Mouse (Mus musculus): Measurements from ENCODE around the gene Capn15. TPM values are rescaled to one million over a fixed set of nuclear protein-coding genes. Genes with fewer than 3 reads are reported as not detected.

The Capn15 gene
- polyA plus RNA-seq, 1 experiment from 2014 or later, result 24.5 TPM

DNA sequence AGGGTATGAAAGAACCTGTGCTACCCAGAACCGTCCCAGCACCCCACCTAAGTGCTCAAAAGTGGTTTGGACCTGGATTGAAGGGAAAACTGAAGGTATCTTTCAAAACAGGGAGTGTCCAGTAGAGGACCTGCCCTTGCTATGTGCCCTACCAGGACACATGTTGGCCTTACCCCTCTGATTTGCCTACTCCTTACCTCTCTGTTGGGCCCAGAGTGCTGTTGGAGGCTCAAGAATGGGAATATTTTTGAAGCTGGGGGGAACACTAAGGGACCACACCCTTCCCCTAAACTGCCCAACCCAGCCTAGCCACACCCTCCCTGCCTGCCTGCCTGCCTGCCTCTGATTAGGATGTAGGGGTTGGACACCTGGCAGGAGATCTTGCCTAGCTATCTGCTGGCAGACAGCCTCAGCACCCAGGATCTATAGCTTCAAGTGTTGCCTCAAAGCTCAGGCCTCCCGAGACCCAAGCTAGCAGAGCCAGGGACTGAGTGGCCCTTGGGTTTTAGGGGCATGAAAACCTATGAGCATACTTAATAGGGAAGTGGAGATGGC lies 42.9 kb downstream of the Capn15 start:
- H3K27me3 ChIP-seq, result no peaks in the 10 kb centered on the region
- no peak overlapping the region for H3K4me2 ChIP-seq
- H3K9ac ChIP-seq, result no peak overlapping the region
- ATAC-seq (ENCODE audit: insufficient number of reproducible peaks, low FRiP score, low TSS enrichment, low read depth), result no peak
- H3K4me3 ChIP-seq, result peak overlapping the region; percentile 86; the same call in 1 of the 2 replicates
- no peaks in the 10 kb centered on the region for H3K9me3 ChIP-seq
- H3K36me3 ChIP-seq, result peaks cover 3% of the 10 kb centered on the region; the same call in 1 of the 2 replicates
- peaks cover 21% of the 10 kb centered on the region for H3K4me1 ChIP-seq
- no peak overlapping the region for H3K27ac ChIP-seq
- 82% methylated on average over 2 of the region's 2 CpGs for WGBS

DNA sequence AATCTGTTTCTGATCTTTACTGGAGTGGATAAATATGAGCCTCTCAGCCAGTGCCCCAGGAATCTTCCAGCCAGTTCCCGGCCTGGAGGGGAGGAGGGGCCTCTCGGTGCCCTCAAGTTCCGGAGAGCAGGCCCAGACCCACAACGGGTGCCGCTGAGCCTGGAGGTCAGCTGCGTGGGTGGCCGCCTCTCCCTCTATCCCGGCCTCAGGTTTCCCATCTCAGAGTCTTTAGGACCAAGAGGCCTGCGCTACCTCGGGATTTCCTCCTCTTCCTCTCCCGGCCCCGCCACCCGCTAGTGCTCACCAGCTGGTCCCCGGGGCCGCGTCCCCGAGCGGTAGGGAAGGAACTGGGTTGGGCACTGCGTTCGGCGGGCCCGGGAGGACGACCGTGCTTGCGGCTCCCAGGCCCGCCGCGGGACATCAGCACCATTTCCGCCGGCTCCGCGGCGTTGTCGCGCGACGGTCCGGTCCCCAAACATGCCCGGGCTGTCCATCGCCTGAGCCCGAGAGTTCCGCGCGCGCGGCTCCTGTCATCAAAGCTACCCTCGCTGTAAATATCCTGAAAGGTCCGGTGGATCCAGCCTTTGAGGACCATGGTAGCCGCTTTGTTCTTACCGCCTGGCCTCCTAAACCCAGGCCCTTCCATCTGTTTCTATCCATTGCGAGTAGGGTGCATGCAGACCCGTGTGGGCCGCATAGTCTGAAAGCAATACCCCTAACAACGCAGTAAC lies 43.9 kb downstream of the Capn15 start:
- peaks cover 12% of the 10 kb centered on the region for H3K36me3 ChIP-seq
- H3K27ac ChIP-seq, result peak overlapping the region; percentile 88
- no peaks in the 10 kb centered on the region for H3K9me3 ChIP-seq
- peaks cover 21% of the 10 kb centered on the region for H3K4me1 ChIP-seq
- ATAC-seq (ENCODE audit: insufficient number of reproducible peaks, low FRiP score, low TSS enrichment, low read depth), result no peak
- H3K4me3 ChIP-seq, result peak overlapping the region; percentile 86
- 3% methylated on average over 54 of the region's 54 CpGs for WGBS
- H3K27me3 ChIP-seq, result no peaks in the 10 kb centered on the region
- H3K9ac ChIP-seq, result peak overlapping the region; percentile 96
- H3K4me2 ChIP-seq, result peak overlapping the region; percentile 51

DNA sequence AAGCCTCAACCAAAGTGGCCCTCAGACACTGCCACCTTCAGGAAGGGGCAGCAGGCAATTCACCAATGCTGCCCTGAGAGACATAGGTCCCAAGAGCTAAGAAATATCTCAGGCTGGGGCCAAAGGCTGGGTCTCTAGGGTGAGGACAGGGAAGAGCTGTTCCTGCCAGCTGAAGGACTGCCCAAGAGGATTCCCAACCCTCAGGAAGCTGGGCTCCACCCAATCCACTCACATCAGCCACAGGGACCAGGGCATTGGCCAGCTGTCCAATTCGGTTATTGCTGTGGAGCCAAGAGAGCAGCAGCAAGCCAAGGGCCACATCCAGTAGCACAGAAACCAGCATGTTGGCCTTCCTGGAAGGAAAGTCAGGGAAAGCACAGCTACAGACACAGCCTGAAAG lies 51.1 kb downstream of the Capn15 start:
- H3K36me3 ChIP-seq, result peaks cover 78% of the 10 kb centered on the region
- no peak overlapping the region for H3K4me3 ChIP-seq
- H3K4me1 ChIP-seq, result no peaks in the 10 kb centered on the region
- H3K27me3 ChIP-seq, result no peaks in the 10 kb centered on the region
- no peak overlapping the region for H3K9ac ChIP-seq
- no peak for ATAC-seq (ENCODE audit: insufficient number of reproducible peaks, low FRiP score, low TSS enrichment, low read depth)
- no peak overlapping the region for H3K4me2 ChIP-seq
- 81% methylated on average over 1 of the region's 1 CpGs for WGBS
- no peak overlapping the region for H3K27ac ChIP-seq
- no peaks in the 10 kb centered on the region for H3K9me3 ChIP-seq

DNA sequence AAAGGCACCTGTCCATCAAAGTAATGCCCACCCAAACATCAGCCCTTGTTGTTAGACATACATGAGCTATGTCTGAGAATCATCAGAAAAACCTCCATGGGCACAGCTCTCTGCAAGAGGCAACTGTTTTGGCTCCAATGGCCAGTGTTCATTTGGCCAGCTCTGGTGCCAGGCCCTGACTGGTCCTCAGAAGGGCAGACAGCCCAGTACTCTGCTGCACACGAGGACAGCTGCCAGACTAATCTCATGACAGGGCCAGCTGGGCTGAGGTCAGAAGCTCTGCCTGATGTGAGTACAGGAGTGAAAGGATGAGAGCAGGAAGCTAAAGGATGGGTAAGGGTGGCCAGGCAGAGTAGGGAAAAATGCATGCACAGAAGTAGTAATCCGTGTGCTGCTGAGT lies 60.2 kb downstream of the Capn15 start:
- no peaks in the 10 kb centered on the region for H3K27me3 ChIP-seq
- no peak overlapping the region for H3K27ac ChIP-seq
- peaks cover 7% of the 10 kb centered on the region for H3K4me1 ChIP-seq
- no peak overlapping the region for H3K9ac ChIP-seq
- no peak overlapping the region for H3K4me3 ChIP-seq
- no peak for ATAC-seq (ENCODE audit: insufficient number of reproducible peaks, low FRiP score, low TSS enrichment, low read depth)
- H3K36me3 ChIP-seq, result peaks cover 47% of the 10 kb centered on the region
- H3K4me2 ChIP-seq, result no peak overlapping the region
- no peaks in the 10 kb centered on the region for H3K9me3 ChIP-seq
- WGBS, result 75% methylated on average over 2 of the region's 2 CpGs

DNA sequence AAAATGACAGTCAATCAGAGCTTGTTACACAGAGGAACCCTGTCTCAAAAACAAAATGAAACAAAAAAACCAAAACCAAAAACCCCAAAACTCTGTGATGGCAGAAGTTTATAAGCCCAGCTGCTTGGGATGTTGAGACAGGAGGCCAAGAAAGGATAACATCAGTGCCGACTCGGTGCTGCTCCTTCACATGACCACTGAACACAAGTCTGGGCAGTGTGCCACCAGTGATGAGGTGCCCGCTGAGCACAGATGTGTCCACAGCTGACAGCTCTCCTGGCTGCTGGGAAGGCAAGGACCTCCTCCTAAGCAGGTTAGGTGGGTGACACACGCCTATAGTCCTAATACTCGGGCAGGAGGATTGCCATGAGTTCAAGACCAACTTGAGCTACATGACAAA lies 63.5 kb downstream of the Capn15 start:
- H3K9me3 ChIP-seq, result no peaks in the 10 kb centered on the region
- no peak overlapping the region for H3K9ac ChIP-seq
- H3K4me1 ChIP-seq, result peaks cover 24% of the 10 kb centered on the region
- H3K36me3 ChIP-seq, result peaks cover 23% of the 10 kb centered on the region
- no peak overlapping the region for H3K4me3 ChIP-seq
- no peak overlapping the region for H3K27ac ChIP-seq
- ATAC-seq (ENCODE audit: insufficient number of reproducible peaks, low FRiP score, low TSS enrichment, low read depth), result no peak
- 76% methylated on average over 5 of the region's 5 CpGs for WGBS
- no peaks in the 10 kb centered on the region for H3K27me3 ChIP-seq
- H3K4me2 ChIP-seq, result no peak overlapping the region

DNA sequence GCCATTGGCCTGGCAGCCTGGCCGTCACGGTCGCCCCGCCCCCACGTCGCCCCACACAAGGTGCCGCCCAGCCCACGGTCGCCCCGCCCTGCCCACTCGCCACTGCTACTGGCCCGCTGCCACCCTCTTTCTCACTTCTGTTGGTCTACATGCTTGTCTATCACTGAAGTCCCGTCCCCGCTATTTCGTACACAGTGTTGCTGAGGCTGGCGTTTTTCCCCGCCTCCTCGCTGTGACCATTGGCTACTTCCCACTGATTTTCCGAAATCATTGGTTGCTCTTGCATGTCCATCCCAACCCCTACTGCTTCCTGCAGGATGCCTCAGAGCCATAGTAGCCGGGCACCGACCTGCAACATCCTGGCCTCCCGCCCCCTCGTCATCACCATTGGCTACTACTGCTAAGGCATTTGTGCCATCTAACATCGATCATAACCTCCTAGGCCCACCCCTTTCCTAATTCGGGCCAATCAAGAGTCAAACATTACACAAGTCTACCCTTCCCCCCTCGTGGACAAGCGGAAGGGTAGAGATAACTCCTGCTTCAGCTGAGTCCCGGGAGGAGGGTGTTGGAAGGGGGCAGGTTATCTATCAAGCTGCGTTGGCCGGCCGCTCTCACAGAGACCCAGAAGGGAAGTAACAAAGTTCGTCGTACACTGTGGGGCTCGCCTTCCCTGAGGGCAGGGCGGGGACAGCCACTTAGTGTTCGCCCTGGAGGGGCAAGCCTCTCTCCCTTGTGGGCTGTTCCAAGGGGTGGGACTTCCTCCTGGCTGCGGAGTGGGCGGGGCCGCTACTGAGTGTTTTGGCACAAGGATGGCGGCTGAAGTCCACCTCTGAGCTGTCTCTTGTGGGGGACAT lies 65.6 kb downstream of the Capn15 start:
- Histone ChIP-seq H3K27ac (peak overlapping the region; percentile 96), H3K4me2 (peak overlapping the region; percentile 88), H3K9me3 (no peaks in the 10 kb centered on the region), H3K4me3 (peak overlapping the region; percentile 98), H3K4me1 (peaks cover 25% of the 10 kb centered on the region), H3K27me3 (no peaks in the 10 kb centered on the region), H3K36me3 (peaks cover 9% of the 10 kb centered on the region), H3K9ac (peak overlapping the region; percentile 70)
- WGBS, result under 1% methylated on average over 39 of the region's 40 CpGs
- ATAC-seq (ENCODE audit: insufficient number of reproducible peaks, low FRiP score, low TSS enrichment, low read depth), result peak; percentile 97

DNA sequence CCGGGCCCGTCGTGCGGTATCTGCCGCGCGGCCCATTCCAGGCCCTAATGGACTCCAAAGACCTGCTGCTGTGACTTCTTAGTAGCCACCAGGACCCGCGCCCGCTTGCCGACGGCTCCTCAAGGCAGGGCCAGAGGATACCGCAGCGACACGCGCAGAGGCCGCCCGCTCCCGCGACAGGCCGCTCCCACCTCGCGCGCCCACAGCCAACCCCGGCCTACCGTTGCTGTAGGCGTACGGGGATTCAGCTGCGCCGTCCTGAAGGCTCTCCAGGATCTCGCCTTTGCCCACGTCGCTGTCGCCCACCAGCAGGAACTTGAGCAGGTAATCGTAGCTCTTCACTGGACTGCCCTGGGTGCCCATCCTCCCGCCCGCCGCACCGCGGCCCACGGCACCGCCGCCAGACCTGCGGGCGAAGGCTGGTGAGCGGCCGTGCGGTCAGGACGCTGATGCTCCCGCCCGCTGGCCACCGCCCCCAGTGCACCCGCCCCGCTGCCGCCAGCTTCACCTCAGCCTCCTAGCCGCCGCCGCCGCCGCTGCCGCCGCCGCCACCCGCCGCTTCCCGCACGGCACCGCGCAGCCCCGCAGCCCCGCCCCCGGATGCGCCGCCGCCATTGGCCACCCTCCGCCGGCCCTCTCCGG lies 66.3 kb downstream of the Capn15 start, which contains the start of gene Rab40c:
Gene Rab40c, minus strand, starts transcription at position 584 of the 642 bp plus-strand sequence.
- H3K27ac ChIP-seq, result peak within 1 kb of the TSS; percentile 96
- H3K9me3 ChIP-seq, result no peaks in the 10 kb centered on the region
- H3K27me3 ChIP-seq, result no peaks in the 10 kb centered on the region
- H3K4me1 ChIP-seq, result peaks cover 29% of the 10 kb centered on the region
- H3K4me3 ChIP-seq, result peak within 1 kb of the TSS; percentile 98
- H3K4me2 ChIP-seq, result peak within 1 kb of the TSS; percentile 88
- WGBS, result 0% methylated on average over 59 of the region's 78 CpGs
- peaks cover 14% of the 10 kb centered on the region for H3K36me3 ChIP-seq
- ATAC-seq (ENCODE audit: insufficient number of reproducible peaks, low FRiP score, low TSS enrichment, low read depth), result no peak
- peak within 1 kb of the TSS; percentile 85 for H3K9ac ChIP-seq

DNA sequence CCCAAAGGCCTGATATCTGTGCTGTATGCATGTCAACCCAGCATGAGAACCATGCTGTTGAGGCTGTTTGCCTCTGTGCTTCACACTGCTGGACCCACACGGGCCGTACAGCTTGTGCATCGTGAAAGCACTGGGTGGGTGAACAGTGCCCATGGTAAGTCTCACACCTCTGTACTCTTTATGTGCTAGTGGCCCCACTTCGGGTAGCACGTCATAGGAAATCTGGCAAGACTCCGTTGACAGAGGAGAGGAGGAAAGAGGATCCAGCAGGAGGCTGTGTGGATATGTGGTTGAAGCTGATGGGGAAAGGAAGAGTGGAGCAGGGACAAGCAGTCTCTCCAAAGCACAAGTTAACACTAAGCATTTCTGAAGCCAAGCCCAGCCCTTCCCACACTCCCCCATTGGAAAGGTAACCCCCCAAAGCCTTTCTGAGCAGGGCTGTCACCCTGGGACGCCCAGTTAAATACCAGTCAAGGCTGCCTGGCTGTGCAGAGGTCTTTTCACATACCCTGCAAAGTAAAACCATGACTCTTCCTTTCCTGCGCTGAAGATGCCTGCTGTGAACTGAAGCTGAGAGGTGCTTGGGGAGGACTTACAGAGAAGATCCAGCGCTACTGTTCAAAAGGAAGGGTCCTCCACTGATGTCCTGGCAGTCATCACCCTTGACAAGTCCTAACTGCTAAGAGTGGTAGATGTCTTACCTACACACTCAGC lies 67.4 kb downstream of the Capn15 start:
- Histone ChIP-seq H3K27me3 (no peaks in the 10 kb centered on the region), H3K9ac (peak overlapping the region; percentile 85), H3K9me3 (no peaks in the 10 kb centered on the region), H3K4me2 (peak overlapping the region; percentile 88), H3K36me3 (peaks cover 14% of the 10 kb centered on the region), H3K4me1 (peaks cover 29% of the 10 kb centered on the region), H3K4me3 (peak overlapping the region; percentile 98), H3K27ac (peak overlapping the region; percentile 81; the same call in 1 of the 2 replicates)
- WGBS, result 81% methylated on average over 9 of the region's 9 CpGs
- no peak for ATAC-seq (ENCODE audit: insufficient number of reproducible peaks, low FRiP score, low TSS enrichment, low read depth)

DNA sequence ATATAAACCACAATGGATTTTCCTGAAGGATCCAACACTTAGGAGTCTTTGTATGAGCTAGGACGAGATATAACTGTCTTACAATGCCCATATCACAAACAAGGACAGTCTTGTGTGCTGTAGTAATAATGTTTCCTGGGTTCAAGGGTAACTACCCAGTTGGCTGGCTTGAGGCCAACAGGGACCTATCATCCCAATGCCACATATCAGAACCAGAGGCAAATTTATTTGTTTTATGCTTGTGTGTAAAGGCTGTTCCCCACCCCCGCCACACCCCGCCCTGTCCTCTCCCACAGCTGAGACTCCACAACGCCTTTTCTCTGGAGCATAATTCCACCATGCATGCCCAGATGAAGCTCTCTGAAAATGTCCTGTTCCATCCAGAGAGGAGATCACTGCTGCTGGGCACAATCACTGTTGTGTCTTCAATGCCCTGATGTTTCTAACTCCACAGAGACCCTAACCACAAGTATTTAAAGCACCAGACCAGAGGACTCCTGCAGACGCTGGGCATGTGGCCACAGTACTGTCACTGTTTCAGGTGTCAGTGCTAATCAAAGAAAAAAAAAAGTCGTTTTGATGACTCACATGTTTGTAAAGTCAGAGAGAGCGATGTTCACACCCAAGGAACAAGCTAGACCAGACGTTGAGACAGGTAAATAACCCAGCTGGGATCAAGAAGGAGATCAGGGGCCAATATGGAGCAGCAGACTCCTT lies 68.5 kb downstream of the Capn15 start:
- peak overlapping the region; percentile 5; the same call in 1 of the 2 replicates for H3K27ac ChIP-seq
- no peak overlapping the region for H3K9ac ChIP-seq
- no peaks in the 10 kb centered on the region for H3K27me3 ChIP-seq
- peak overlapping the region; percentile 3; the same call in 1 of the 2 replicates for H3K4me3 ChIP-seq
- ATAC-seq (ENCODE audit: insufficient number of reproducible peaks, low FRiP score, low TSS enrichment, low read depth), result no peak
- H3K9me3 ChIP-seq, result no peaks in the 10 kb centered on the region
- H3K36me3 ChIP-seq, result peaks cover 17% of the 10 kb centered on the region
- H3K4me2 ChIP-seq, result no peak overlapping the region
- 74% methylated on average over 8 of the region's 8 CpGs for WGBS
- peaks cover 29% of the 10 kb centered on the region for H3K4me1 ChIP-seq

DNA sequence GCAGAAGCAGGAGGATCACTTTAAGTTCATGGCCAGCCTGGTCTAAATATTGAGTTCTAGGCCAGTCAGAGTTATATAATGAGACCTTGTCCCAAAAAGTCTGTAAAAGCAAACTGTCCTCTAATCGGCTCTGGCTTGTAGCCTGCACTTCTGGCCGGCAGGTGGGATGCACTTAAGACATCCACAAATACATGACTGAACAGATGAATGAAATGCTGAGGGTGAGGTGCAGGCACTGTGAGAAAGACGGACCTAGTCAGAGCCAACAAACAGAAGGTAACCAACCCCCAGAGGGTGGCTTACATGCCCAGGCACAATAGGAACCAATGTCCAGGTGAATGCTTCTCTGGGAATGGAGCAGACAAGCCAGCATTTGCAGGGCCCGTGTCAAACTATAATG lies 71.3 kb downstream of the Capn15 start:
- H3K9me3 ChIP-seq, result no peaks in the 10 kb centered on the region
- WGBS, result 76% methylated on average over 4 of the region's 4 CpGs
- no peaks in the 10 kb centered on the region for H3K27me3 ChIP-seq
- H3K4me3 ChIP-seq, result no peak overlapping the region
- no peak for ATAC-seq (ENCODE audit: insufficient number of reproducible peaks, low FRiP score, low TSS enrichment, low read depth)
- no peak overlapping the region for H3K4me2 ChIP-seq
- peaks cover 24% of the 10 kb centered on the region for H3K36me3 ChIP-seq
- H3K9ac ChIP-seq, result no peak overlapping the region
- H3K27ac ChIP-seq, result no peak overlapping the region
- peaks cover 22% of the 10 kb centered on the region for H3K4me1 ChIP-seq

All from limb, embryonic 15.5 days (tissue).